Mouse (Mus musculus) heart, adult 10 weeks (tissue): ENCODE data around the gene Itfg2. TPM values are rescaled to one million over a fixed set of nuclear protein-coding genes. Genes with fewer than 3 reads are reported as not detected.

Experiments used
- polyA plus RNA-seq: library from polyadenylated mRNA; stranded (reverse); fragments of 350-450 nt; fragmentation: Illumina TruSeq; extraction: RNeasy Lipid Tissue Mini Kit (QIAGEN cat#74804); gene quantifications from one replicate; pipeline ENCODE4 v1.2.3, GENCODE M21; 2014; ENCODE audit warnings: low read depth, low replicate concordance

Itfg2 gene
- polyA plus RNA-seq = 19.0 TPM

GRCm38 (mm10) chr6:128424269-128425019, at the start of gene Itfg2:
Gene Itfg2 (minus strand): TSS chr6:128424931.

DNA sequence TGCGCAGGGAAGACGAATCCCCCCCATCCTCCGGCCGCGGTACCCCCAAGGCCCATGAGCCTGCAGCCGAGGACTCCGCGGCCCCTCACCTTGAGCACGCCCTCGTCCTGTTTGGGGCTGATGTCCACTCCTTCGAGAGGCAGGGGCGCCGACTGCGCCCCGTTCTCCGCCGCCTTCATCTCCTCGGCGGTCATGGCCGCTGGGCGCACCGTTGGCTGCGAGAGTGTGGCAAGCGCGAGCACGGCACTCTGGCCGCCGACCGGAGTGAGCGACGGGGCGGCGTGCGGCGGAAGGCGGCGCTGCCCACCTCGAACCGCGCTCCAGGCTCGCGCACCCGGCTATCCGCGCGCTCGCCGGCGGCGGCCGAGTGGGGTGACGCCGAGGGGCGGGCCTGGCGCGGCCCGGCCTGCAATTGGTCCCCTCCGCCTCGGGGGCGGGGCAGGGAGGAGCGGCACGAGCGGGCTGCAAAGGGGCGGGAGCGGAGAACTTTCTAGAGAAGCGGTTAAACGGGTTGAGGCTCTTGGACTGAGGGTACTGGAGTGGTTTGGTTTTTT, 13.7 kb upstream of the Itfg2 start, which contains the start of gene Fkbp4:
Gene Fkbp4 (minus strand): TSS at position 361 of the 554 bp plus-strand sequence.

GRCm38 (mm10) chr6:128398996-128399395, 25.7 kb downstream of the Itfg2 start, which contains the start of gene Nrip2:
Gene Nrip2 (plus strand): TSS chr6:128399296.

GRCm38 (mm10) chr6:128375192-128375591, 49.5 kb downstream of the Itfg2 start, which contains the start of the genes Tex52 and Gm44596:
Gene Tex52 (plus strand): TSS chr6:128375456.
Gene Gm44596 (plus strand): TSS chr6:128375503.

GRCm38 (mm10) chr6:128362381-128363006, 62.2 kb downstream of the Itfg2 start, which contains the start of the genes Rhno1 and Foxm1:
Gene Rhno1 (minus strand): TSS chr6:128362911.
Gene Foxm1 (plus strand): TSS chr6:128362967.

Other genes starting within 250 kb of the Itfg2 start
- gene Tead4, start 124.1 kb downstream of the Itfg2 start, polyA plus RNA-seq = 1.6 TPM
- gene Tulp3, start 69.1 kb downstream of the Itfg2 start, polyA plus RNA-seq = 7.1 TPM
- gene Rhno1, start 62.0 kb downstream of the Itfg2 start, polyA plus RNA-seq = 13.7 TPM
- 0.89 TPM for gene Foxm1, start 62.0 kb downstream of the Itfg2 start, polyA plus RNA-seq
- not detected for gene Tex52, start 49.5 kb downstream of the Itfg2 start, polyA plus RNA-seq
- not detected for gene Gm44596, start 49.4 kb downstream of the Itfg2 start, polyA plus RNA-seq
- gene Nrip2, start 25.6 kb downstream of the Itfg2 start, polyA plus RNA-seq = 2.7 TPM
- 373 TPM for gene Fkbp4, start 13.7 kb upstream of the Itfg2 start, polyA plus RNA-seq
- gene Pzp, start 101.8 kb upstream of the Itfg2 start, polyA plus RNA-seq = 3.1 TPM
- gene A2ml1, start 156.7 kb upstream of the Itfg2 start, polyA plus RNA-seq = not detected
- not detected for gene Klrb1a, start 198.6 kb upstream of the Itfg2 start, polyA plus RNA-seq
- gene Clec2h, start 237.5 kb upstream of the Itfg2 start, polyA plus RNA-seq = not detected